Mouse (Mus musculus) layer of hippocampus, postnatal 25 days (tissue): Measurements from ENCODE around the gene Miip. TPM values are rescaled to one million over a fixed set of nuclear protein-coding genes. Genes with fewer than 3 reads are reported as not detected.
"Not testable (repeated sequence)": the region's sequence is repeated elsewhere in the genome, so short reads cannot be mapped to it uniquely, and the experiment has no call there.

Source experiments
- DNase-seq, 2 experiments: peaks; one replicate each; pipeline ENCODE4 v3.0.0; 2022; ENCODE audit warnings: mixed read lengths in 2 of 2, low spot score in 1 of 2; ENCODE audit errors: extremely low spot score in 1 of 2
- total RNA-seq, 2 experiments: library from RNA; stranded (reverse); gene quantifications; 2 replicates each; pipeline ENCODE4 v1.2.3; 2021

Gene Miip
- total RNA-seq, 2 experiments from 2014 or later, result 15.2 to 26.5 TPM

- no peak for DNase-seq
Observed at GRCm38 (mm10) chr4:147875852-147876575, 7.4 kb upstream of the Miip start.

GRCm38 (mm10) chr4:147869238-147869637 is 622 bp upstream of the Miip start:
- DNase-seq, result no peak

GRCm38 (mm10) chr4:147867563-147868449 is 810 bp downstream of the Miip start:
- DNase-seq, result no peak

GRCm38 (mm10) chr4:147866793-147867192 is 1.8 kb downstream of the Miip start:
- DNase-seq, result not testable (repeated sequence)

- no peak for DNase-seq
Observed at GRCm38 (mm10) chr4:147866056-147866455, 2.6 kb downstream of the Miip start.

GRCm38 (mm10) chr4:147865651-147866050 is 3.0 kb downstream of the Miip start:
- no peak for DNase-seq

GRCm38 (mm10) chr4:147862051-147862450 is 6.6 kb downstream of the Miip start:
- no peak for DNase-seq

GRCm38 (mm10) chr4:147850776-147851175 is 17.8 kb downstream of the Miip start:
- no peak for DNase-seq

- no peak for DNase-seq
Observed at GRCm38 (mm10) chr4:147848584-147848991, 20.0 kb downstream of the Miip start.

GRCm38 (mm10) chr4:147847614-147848583 is 20.7 kb downstream of the Miip start, which contains the start of gene Zfp933:
TSS of gene Zfp933 (minus strand) at chr4:147848366.
- peak; percentile 45 to 49 for DNase-seq

- DNase-seq, result no peak
Observed at GRCm38 (mm10) chr4:147842871-147843270, 25.7 kb downstream of the Miip start.

- DNase-seq, result not testable (repeated sequence)
Observed at GRCm38 (mm10) chr4:147839282-147839681, 29.3 kb downstream of the Miip start.

- no peak for DNase-seq
Observed at GRCm38 (mm10) chr4:147824389-147824788, 44.2 kb downstream of the Miip start.

- not testable (repeated sequence) for DNase-seq
Observed at GRCm38 (mm10) chr4:147821414-147821813, 47.2 kb downstream of the Miip start.

GRCm38 (mm10) chr4:147819659-147820058 is 49.0 kb downstream of the Miip start:
- not testable (repeated sequence) for DNase-seq

- DNase-seq, result no peak
Observed at GRCm38 (mm10) chr4:147814592-147815167, 53.9 kb downstream of the Miip start.

GRCm38 (mm10) chr4:147813249-147813765 is 55.3 kb downstream of the Miip start:
- no peak for DNase-seq
